Mouse (Mus musculus): Measurements from ENCODE around the gene Cebpb.

DNA sequence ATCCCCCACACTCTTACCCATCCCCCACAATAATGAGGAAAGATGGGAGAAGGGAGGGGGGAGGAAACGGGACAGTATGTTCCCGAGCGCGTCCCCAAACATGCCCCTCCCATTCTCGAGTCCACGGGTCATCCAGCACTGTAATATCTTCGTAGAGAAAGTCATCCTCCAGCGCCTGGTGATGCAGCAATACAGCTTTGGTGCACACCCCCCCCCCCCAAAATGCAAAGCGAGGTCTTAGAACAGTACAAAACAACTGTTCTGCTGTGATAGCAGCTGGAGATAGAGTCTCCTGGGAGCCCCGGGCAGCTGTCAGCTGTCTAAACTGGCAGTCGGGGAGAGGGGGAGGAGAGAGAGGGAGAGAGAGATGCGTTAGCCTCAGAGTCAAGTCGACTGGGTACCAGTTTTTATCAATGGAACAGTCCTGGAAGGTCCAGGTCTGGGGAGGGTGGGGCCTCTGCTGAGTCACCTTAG is 16.5 kb upstream of the Cebpb start:
- TF ChIP-seq MAZ (IDR thresholded peaks at IDR 0.05; ENCODE audit: low read depth, low read length) (no peak; the same call in 1 of the 2 replicates), SIN3A (IDR thresholded peaks at IDR 0.05; ENCODE audit: low read length) (peak; percentile 65), CTCF (IDR thresholded peaks at IDR 0.05 in 2 of 3, conservative IDR thresholded peaks at IDR 0.05 in 1 of 3; ENCODE audit: control insufficient read depth in 1 of 3, insufficient read depth in 1 of 3, low read depth in 2 of 3, low read length in 3 of 3, poor library complexity in 1 of 3, severe bottlenecking in 1 of 3) (no peak), CHD2 (IDR thresholded peaks at IDR 0.05; ENCODE audit: low read length) (no peak; the same call in 1 of the 2 replicates)

Measured in MEL (cell line).